Mouse (Mus musculus) megakaryocyte, embryonic 14.5 days (primary cell): Measurements from ENCODE around the gene Gpatch1. TPM values are rescaled to one million over a fixed set of nuclear protein-coding genes. Genes with fewer than 3 reads are reported as not detected.
"Not testable (repeated sequence)": the region's sequence is repeated elsewhere in the genome, so short reads cannot be mapped to it uniquely, and the experiment has no call there.

ENCODE experiments used
- H3K27me3 ChIP-seq: replicated peaks from 2 replicates; pipeline ENCODE3; 2012; ENCODE audit warnings: inconsistent platforms
- H3K36me3 ChIP-seq: replicated peaks from 2 replicates; pipeline ENCODE3; 2012; ENCODE audit warnings: low read length, inconsistent platforms, mixed read lengths
- H3K4me1 ChIP-seq: 2 replicates; pipeline ENCODE4 v1.6.1; 2012; ENCODE audit warnings: inconsistent platforms
- H3K4me3 ChIP-seq: replicated peaks from 2 replicates; pipeline ENCODE3; 2012; ENCODE audit warnings: moderate library complexity, mild to moderate bottlenecking, inconsistent platforms
- H3K9me3 ChIP-seq: 2 replicates; pipeline ENCODE4 v1.6.1; 2012; ENCODE audit warnings: inconsistent platforms
- FLI1 ChIP-seq: IDR thresholded peaks from 2 replicates; pipeline ENCODE4 v1.6.1; 2012; ENCODE audit warnings: low read length, inconsistent platforms, mixed read lengths
- GATA1 ChIP-seq: IDR thresholded peaks from 3 replicates; pipeline ENCODE4 v1.6.1; 2012; ENCODE audit warnings: mixed read lengths, low read length, inconsistent platforms, borderline replicate concordance
- polyA plus RNA-seq: library from polyadenylated mRNA; stranded (reverse); fragments of >175 nt; gene quantifications from 2 replicates; pipeline ENCODE4 v1.2.3, GENCODE M21; 2012; ENCODE audit warnings: low replicate concordance; ENCODE audit not compliant: insufficient read depth

Gpatch1 gene
- polyA plus RNA-seq, 1 experiment = 8.6 TPM

- no peaks in the 10 kb centered on the region for H3K9me3 ChIP-seq
- TF ChIP-seq FLI1 = no peak
- no peak for TF ChIP-seq GATA1
- peak overlapping the region; percentile 82 for H3K4me3 ChIP-seq
- peaks cover 19% of the 10 kb centered on the region for H3K27me3 ChIP-seq
- H3K36me3 ChIP-seq = no peaks in the 10 kb centered on the region
- peaks cover 17% of the 10 kb centered on the region for H3K4me1 ChIP-seq
These were observed 66.1 kb downstream of the Gpatch1 start for GRCm38 (mm10) chr7:35252041-35252558.

GRCm38 (mm10) chr7:35237935-35238334 is 80.3 kb downstream of the Gpatch1 start:
- H3K9me3 ChIP-seq, H3K4me3 ChIP-seq, H3K36me3 ChIP-seq: not testable (repeated sequence)
- Histone ChIP-seq H3K4me1 (peaks cover 16% of the 10 kb centered on the region), H3K27me3 (peaks cover 13% of the 10 kb centered on the region)

- peaks cover 11% of the 10 kb centered on the region for H3K27me3 ChIP-seq
- peak overlapping the region; percentile 89 for H3K4me3 ChIP-seq
- H3K9me3 ChIP-seq = peaks cover 12% of the 10 kb centered on the region; the same call in 1 of the 2 replicates
- H3K36me3 ChIP-seq = no peaks in the 10 kb centered on the region
- TF ChIP-seq GATA1 = no peak
- no peak for TF ChIP-seq FLI1
- peaks cover 16% of the 10 kb centered on the region for H3K4me1 ChIP-seq
These were observed 82.9 kb downstream of the Gpatch1 start for GRCm38 (mm10) chr7:35235308-35235707.

DNA sequence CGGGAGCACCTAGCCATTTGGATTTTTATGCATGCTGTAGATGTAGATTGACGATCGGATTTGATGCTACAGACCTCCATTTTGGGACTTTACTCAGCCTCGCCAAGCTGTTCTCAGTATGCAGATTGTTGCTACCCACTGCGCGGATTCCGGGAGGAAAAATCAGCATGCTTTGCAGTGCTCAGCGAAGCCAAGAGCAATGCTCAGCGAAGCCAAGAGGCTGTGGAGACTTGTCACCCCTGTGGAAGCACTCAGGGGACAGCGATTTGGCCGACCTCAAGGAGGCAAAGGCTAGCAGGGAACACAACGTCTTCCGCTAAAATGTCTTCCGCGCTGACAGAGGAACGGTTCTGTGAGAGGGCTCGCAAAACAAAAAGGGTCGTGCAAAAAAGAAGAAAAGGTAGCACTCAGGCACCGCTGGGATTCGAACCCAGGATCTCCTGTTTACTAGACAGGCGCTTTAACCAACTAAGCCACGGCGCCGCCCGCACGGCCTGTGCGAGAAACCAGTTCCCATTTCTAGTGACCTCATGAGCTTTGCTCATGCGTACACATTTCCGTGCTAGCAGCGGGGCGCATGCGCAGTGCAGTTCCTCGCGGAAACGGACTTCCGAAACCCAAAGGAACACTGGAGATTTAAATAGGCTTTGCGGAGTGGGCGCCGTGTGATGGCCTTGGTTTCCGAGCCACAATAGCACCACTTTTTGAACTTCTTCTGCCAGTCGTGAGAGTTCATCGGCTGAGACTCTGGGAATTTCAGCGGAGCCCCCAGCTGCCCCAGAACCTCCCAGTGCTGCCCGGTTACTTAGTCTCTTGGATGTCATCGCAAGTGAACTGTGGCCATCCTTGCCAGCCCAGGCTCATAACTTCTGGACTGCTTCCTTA is 83.6 kb downstream of the Gpatch1 start:
- TF ChIP-seq FLI1 (no peak), GATA1 (no peak)
- Histone ChIP-seq H3K27me3 (peaks cover 7% of the 10 kb centered on the region), H3K4me3 (peak overlapping the region; percentile 92), H3K4me1 (peaks cover 16% of the 10 kb centered on the region), H3K36me3 (no peaks in the 10 kb centered on the region), H3K9me3 (peaks cover 12% of the 10 kb centered on the region; the same call in 1 of the 2 replicates)

GRCm38 (mm10) chr7:35233861-35234260 is 84.4 kb downstream of the Gpatch1 start:
- no peaks in the 10 kb centered on the region for H3K27me3 ChIP-seq
- H3K4me3 ChIP-seq = peak overlapping the region; percentile 92
- no peaks in the 10 kb centered on the region for H3K36me3 ChIP-seq
- peaks cover 16% of the 10 kb centered on the region for H3K9me3 ChIP-seq
- peaks cover 16% of the 10 kb centered on the region for H3K4me1 ChIP-seq
- TF ChIP-seq GATA1 (no peak), FLI1 (no peak)

- Histone ChIP-seq H3K27me3 (no peaks in the 10 kb centered on the region), H3K4me1 (peaks cover 16% of the 10 kb centered on the region), H3K36me3 (no peaks in the 10 kb centered on the region), H3K9me3 (peaks cover 25% of the 10 kb centered on the region), H3K4me3 (no peak overlapping the region)
- TF ChIP-seq GATA1 (no peak), FLI1 (no peak)
These were observed 85.3 kb downstream of the Gpatch1 start for GRCm38 (mm10) chr7:35232796-35233455.

DNA sequence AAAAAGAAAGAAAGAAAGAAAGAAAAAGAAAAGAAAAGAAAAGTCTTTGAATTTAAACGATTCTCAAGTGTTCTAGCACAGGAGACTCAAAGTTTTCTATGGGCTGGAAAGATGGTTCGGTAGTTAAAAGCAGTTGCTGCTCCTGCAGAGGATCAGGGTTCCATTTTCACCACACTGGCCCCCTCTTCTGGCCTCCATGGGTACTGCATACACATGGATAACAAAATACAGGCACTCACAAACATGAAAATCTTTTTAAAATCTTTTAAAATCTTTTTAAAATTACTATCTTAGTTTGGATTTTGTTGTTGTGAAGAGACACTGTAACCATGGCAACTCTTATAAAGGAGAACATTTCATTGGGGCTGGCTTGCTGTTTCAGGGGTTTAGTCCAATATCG is 87.9 kb downstream of the Gpatch1 start:
- Histone ChIP-seq H3K4me1 (peaks cover 11% of the 10 kb centered on the region), H3K27me3 (peaks cover 6% of the 10 kb centered on the region)

More for the DNA sequence above, 87.9 kb downstream of the Gpatch1 start:
- Histone ChIP-seq H3K9me3 (peaks cover 30% of the 10 kb centered on the region), H3K36me3 (no peaks in the 10 kb centered on the region), H3K4me3 (no peak overlapping the region)
- no peak for TF ChIP-seq FLI1
- TF ChIP-seq GATA1 = no peak

Other genes starting within 250 kb of the Gpatch1 start
- gene Cebpa, start 199.1 kb downstream of the Gpatch1 start, polyA plus RNA-seq = 43.6 and 55.1 TPM in 2 replicates
- gene Slc7a10, start 132.1 kb downstream of the Gpatch1 start, polyA plus RNA-seq = not detected in 2 replicates
- gene Lrp3, start 102.9 kb downstream of the Gpatch1 start, polyA plus RNA-seq = not detected in 2 replicates
- not detected in 2 replicates for gene Rhpn2, start 15.7 kb upstream of the Gpatch1 start, polyA plus RNA-seq
- 1.5 and 11.0 TPM in 2 replicates for gene Faap24, start 78.4 kb upstream of the Gpatch1 start, polyA plus RNA-seq
- 3.8 and 7.6 TPM in 2 replicates for gene Cep89, start 78.6 kb upstream of the Gpatch1 start, polyA plus RNA-seq
- not detected in 2 replicates for gene Slc7a9, start 130.4 kb upstream of the Gpatch1 start, polyA plus RNA-seq
- 0.12 TPM in 1 of 2 replicates, not detected in the other for gene Tdrd12, start 219.3 kb upstream of the Gpatch1 start, polyA plus RNA-seq
- 5.3 and 9.6 TPM in 2 replicates for gene Nudt19, start 237.9 kb upstream of the Gpatch1 start, polyA plus RNA-seq